Mouse (Mus musculus) lung, postnatal 0 days (tissue): ENCODE data around the gene Anapc15.

Experiments used
- CTCF ChIP-seq: IDR thresholded peaks from 2 replicates; pipeline ENCODE4 v1.5.1; 2016; ENCODE audit warnings: antibody characterized with exemption, mild to moderate bottlenecking
- EP300 ChIP-seq: IDR thresholded peaks from 2 replicates; pipeline ENCODE4 v1.6.1; 2016; ENCODE audit warnings: antibody characterized with exemption, mild to moderate bottlenecking, control low read depth

DNA sequence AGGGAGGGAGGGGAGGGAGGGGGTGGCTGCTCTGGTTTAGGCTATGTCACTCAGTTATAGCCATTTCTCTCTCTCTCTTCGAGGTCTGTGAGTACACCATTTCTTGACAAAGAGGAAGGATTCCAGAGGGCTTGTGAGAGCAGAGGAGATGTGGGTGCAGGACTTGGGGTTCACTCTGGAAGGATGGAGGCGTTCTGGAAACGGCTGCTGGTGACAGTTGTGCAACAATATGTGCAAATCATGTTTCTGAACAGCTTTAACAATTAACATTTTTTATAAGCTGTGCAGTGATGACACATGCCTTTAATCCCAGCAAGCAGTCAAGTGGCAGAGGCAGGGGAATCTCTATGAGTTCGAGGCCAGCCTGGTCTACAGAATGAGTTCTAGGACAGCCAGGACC, 17.3 kb downstream of the Anapc15 start:
- TF ChIP-seq EP300 (no peak), CTCF (no peak)
